Mouse (Mus musculus) embryonic facial prominence, embryonic 13.5 days (tissue): Measurements from ENCODE around the gene Hnrnpf. TPM values are rescaled to one million over a fixed set of nuclear protein-coding genes. Genes with fewer than 3 reads are reported as not detected.

Experiments used
- ATAC-seq: fragments of 200-750 bp; cut with Nextera tagmentation; 2 replicates; pipeline ENCODE4 v1.8.0; 2017; ENCODE audit warnings: low read depth; ENCODE audit not compliant: insufficient number of reproducible peaks, insufficient read depth, low FRiP score, low TSS enrichment
- H3K27ac ChIP-seq: fragments of 300-500 bp; sonication (generic); 2 replicates; pipeline ENCODE4 v1.5.1; 2015; ENCODE audit warnings: moderate library complexity, mild to moderate bottlenecking, inconsistent platforms
- H3K27me3 ChIP-seq: fragments of 300-500 bp; sonication (generic); 2 replicates; pipeline ENCODE4 v1.6.1; 2015; ENCODE audit warnings: mild to moderate bottlenecking, inconsistent platforms
- H3K36me3 ChIP-seq: fragments of 300-500 bp; sonication (generic); 2 replicates; pipeline ENCODE4 v1.6.1; 2015; ENCODE audit warnings: mild to moderate bottlenecking, inconsistent platforms
- H3K4me1 ChIP-seq: fragments of 300-500 bp; sonication (generic); 2 replicates; pipeline ENCODE4 v1.6.1; 2015; ENCODE audit warnings: inconsistent platforms
- H3K4me2 ChIP-seq: fragments of 300-500 bp; sonication (generic); 2 replicates; pipeline ENCODE4 v1.6.1; 2015; ENCODE audit warnings: moderate library complexity, mild to moderate bottlenecking, inconsistent platforms
- H3K4me3 ChIP-seq: fragments of 300-500 bp; sonication (generic); 2 replicates; pipeline ENCODE4 v1.5.1; 2015; ENCODE audit warnings: mild to moderate bottlenecking, inconsistent platforms
- H3K9ac ChIP-seq: fragments of 300-500 bp; sonication (generic); 2 replicates; pipeline ENCODE4 v1.6.1; 2015; ENCODE audit warnings: mild to moderate bottlenecking, inconsistent platforms
- H3K9me3 ChIP-seq: fragments of 300-500 bp; sonication (generic); 2 replicates; pipeline ENCODE4 v1.6.1; 2016; ENCODE audit warnings: inconsistent platforms
- WGBS: fragments of 180-500 bp; shearing (Covaris S2); methylation state at CpG from one replicate; pipeline ENCODE4 v1.1.7; 2015; ENCODE audit warnings: mixed read lengths; 5-methylcytosine and 5-hydroxymethylcytosine counted together
- polyA plus RNA-seq: library from polyadenylated mRNA; unstranded; fragments of >200 nt; fragmentation: Nextera tagmentation; extraction: Ambion mirVana; gene quantifications from 2 replicates; pipeline ENCODE4 v1.2.1, GENCODE M21; 2015

Hnrnpf gene
- polyA plus RNA-seq, 1 experiment from 2014 or later, result 612 TPM

DNA sequence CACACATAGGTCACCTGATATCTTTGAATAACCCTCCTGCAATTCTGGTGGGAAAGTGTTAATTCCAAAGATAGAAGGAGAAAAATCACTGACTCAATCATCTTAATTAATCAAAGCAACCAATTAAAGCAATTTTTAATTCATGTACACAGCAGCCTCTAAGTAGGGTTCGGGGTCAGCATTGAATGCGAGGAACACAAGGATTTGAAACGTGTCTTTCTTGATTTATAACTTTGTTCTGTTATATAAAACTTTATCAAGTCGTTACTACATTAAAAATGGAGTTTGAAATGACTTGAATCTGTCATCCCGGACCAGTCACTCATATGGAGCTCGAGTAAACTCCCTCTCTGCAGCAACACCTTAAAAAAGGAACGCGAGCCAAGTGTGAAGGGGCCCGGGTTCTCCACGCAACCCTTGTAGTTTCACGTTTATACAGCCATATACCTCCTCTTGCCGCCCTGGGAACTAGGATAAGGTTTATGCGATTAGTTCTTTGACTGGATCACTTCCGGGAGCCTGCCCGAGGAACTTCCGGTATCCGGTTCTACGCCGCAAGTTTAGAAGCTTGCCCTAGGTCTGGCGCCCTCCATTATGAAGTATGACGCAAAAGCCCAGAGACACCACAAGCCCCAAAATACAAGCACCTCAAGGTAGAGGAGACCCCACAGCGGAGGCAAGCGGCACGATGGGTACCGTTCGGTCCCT is 21.3 kb upstream of the Hnrnpf start:
- Histone ChIP-seq H3K27ac (peak overlapping the region; percentile 99), H3K36me3 (no peaks in the 10 kb centered on the region), H3K9me3 (no peaks in the 10 kb centered on the region), H3K27me3 (no peaks in the 10 kb centered on the region), H3K4me2 (peak overlapping the region; percentile 65), H3K4me1 (peaks cover 7% of the 10 kb centered on the region), H3K4me3 (peak overlapping the region; percentile 55), H3K9ac (peak overlapping the region; percentile 79)
- peak; percentile 78 for ATAC-seq
- 13% methylated on average over 26 of the region's 26 CpGs for WGBS

DNA sequence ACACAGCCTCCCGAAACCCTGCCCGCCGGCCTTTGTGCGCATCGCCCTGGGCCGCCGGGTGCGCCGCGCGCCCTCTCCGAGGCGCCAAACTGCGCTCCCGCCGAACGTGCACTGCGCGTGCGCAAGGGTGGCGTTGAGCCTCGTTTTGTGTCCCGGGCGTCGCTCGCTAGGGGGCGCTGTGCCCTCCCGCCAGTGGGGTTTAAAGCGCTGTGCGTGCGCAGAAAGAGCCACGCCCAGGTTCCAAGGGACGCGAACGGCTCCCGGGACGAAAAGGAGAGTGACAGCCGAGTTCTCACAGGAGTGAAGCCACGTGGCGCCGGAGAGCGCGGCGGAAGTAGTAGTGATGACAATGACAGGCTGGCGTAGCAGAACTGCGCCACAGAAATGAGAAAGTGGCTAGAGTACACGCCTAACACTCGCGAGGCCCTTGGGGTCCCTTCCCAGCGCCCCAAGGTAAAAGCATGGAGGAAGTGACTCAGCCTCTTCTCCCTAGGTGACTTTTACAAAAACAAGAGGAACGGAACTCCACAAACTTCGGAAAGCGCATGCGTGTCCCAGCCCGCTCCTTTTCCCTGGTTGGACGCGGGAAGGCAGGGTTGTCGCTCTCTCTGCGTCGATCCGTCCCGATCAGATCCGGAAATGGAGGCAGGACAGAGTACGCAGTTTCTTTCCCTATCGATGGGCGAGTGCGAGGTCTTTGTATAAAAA is 20.6 kb upstream of the Hnrnpf start:
- WGBS, result under 1% methylated on average over 67 of the region's 67 CpGs
- peak overlapping the region; percentile 55 for H3K4me3 ChIP-seq
- no peaks in the 10 kb centered on the region for H3K36me3 ChIP-seq
- peak; percentile 87 for ATAC-seq
- peak overlapping the region; percentile 99 for H3K27ac ChIP-seq
- H3K9me3 ChIP-seq, result no peaks in the 10 kb centered on the region
- H3K4me1 ChIP-seq, result peaks cover 7% of the 10 kb centered on the region
- no peaks in the 10 kb centered on the region for H3K27me3 ChIP-seq
- H3K9ac ChIP-seq, result peak overlapping the region; percentile 79
- peak overlapping the region; percentile 65 for H3K4me2 ChIP-seq

DNA sequence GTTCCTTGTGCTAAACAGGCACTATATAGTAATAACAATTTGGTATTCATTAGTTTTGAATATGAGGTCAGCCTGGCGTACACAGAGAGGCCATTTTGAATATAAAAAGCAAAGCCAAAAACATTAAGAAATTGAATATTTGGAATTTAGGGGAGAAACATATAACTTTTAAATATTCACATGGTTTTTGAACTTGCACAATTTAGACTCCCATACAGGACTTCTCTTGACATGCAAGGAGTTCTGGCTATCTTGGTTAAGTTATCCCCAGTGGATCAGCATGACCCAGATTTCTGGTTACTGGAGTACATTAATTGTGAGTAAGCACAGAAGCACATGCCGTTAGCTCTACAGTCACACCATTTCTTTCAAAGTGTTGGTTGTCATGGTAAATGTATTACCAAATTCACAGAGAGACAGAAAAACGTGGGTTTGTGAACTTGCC is 19.7 kb upstream of the Hnrnpf start:
- Histone ChIP-seq H3K27ac (peak overlapping the region; percentile 99), H3K36me3 (no peaks in the 10 kb centered on the region), H3K9me3 (no peaks in the 10 kb centered on the region), H3K4me2 (peak overlapping the region; percentile 65), H3K4me3 (peak overlapping the region; percentile 55), H3K4me1 (peaks cover 7% of the 10 kb centered on the region), H3K9ac (no peak overlapping the region), H3K27me3 (no peaks in the 10 kb centered on the region)
- ATAC-seq, result no peak
- 50% methylated on average over 3 of the region's 3 CpGs for WGBS

DNA sequence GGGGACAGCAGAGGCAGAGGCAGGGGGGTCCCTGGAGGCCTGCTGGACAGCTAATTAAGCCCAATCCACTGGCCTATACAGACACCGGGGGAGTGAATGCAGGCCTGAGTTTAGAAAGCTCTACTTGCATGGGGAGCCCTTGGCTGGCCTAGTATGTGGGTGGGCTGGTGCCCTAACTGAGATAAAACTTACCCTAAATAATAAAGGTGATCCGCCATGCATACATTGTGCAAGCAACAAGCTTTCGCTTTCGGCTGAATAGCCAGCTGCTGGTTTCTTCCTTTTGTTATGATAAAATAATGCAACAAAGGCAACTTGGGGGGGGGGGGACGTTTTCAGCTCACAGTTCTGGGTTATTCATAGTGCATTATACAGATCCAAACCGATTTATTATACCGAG is 18.9 kb upstream of the Hnrnpf start:
- Histone ChIP-seq H3K4me2 (no peak overlapping the region), H3K27me3 (no peaks in the 10 kb centered on the region), H3K9me3 (no peaks in the 10 kb centered on the region), H3K4me1 (peaks cover 7% of the 10 kb centered on the region), H3K4me3 (no peak overlapping the region), H3K27ac (no peak overlapping the region), H3K9ac (no peak overlapping the region), H3K36me3 (no peaks in the 10 kb centered on the region)
- ATAC-seq, result no peak
- WGBS, result 84% methylated on average over 7 of the region's 7 CpGs

DNA sequence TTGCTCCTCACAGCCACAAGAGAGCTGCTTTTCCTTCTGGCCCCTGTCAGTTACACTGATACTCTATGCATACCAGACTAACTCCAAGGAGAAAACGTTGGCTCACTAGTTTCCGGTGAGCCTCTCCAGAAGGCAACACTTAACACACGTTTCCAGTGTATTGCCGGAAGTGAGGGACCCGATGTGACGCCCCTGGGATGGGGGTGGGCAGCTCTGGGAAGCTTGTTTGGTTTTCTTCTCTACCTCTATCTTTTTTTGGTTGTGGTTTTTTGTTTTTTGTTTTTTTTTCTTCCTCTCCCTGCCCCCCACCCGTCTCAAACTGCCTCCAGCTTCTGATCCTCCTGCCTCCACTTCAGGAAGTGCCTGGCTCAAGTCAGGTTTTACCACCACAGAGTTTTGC is 18.1 kb upstream of the Hnrnpf start:
- no peaks in the 10 kb centered on the region for H3K27me3 ChIP-seq
- WGBS, result 63% methylated on average over 7 of the region's 7 CpGs
- H3K9me3 ChIP-seq, result no peaks in the 10 kb centered on the region
- peaks cover 7% of the 10 kb centered on the region for H3K4me1 ChIP-seq
- no peak overlapping the region for H3K4me2 ChIP-seq
- H3K27ac ChIP-seq, result no peak overlapping the region
- no peak for ATAC-seq
- H3K36me3 ChIP-seq, result no peaks in the 10 kb centered on the region
- H3K9ac ChIP-seq, result no peak overlapping the region
- H3K4me3 ChIP-seq, result no peak overlapping the region

DNA sequence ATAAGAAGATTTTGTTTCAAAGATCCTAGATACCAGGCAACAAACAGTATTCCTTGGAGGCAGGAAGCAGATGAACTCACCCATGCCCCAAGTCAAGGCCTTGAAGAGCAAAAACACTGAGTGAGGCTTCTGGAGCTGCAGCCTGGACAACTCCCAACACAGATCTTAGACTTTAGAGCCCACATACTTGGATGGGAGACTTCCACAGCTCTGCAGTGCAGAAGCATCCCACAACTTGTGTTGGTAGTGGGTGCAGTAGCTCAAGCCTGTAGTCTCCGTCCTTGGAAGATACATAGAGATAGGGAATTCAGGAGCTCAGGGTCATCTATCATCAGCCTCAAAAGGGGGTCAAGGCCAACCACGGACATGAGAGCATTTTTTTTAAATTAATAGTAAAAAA is 14.2 kb upstream of the Hnrnpf start:
- Histone ChIP-seq H3K9me3 (no peaks in the 10 kb centered on the region), H3K4me2 (no peak overlapping the region), H3K9ac (no peak overlapping the region), H3K27me3 (no peaks in the 10 kb centered on the region), H3K36me3 (no peaks in the 10 kb centered on the region), H3K27ac (no peak overlapping the region), H3K4me1 (peaks cover 1% of the 10 kb centered on the region; the same call in 1 of the 2 replicates), H3K4me3 (no peak overlapping the region)
- WGBS, result 83% methylated on average over 2 of the region's 2 CpGs
- ATAC-seq, result no peak

DNA sequence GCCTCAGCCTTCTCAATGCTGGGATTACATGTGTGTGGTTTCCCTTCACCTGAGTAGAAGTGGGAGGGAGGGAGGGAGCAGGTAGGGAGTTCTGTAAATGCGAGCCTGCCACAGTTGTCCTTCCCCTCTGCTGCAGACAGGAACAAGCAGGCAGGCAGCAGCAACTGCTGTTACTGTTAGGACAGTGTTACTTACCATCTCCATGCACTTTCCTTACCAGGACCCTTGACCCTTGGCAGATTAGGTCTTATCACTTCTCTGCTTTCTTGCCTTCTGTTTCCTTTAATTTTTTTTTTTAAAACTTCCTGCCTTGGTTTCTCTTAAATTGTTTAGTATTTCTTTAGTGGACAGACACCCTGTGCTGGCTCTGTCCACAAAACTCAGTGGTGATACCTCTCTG is 12.1 kb upstream of the Hnrnpf start:
- Histone ChIP-seq H3K4me1 (no peaks in the 10 kb centered on the region), H3K27ac (no peak overlapping the region), H3K27me3 (no peaks in the 10 kb centered on the region), H3K4me3 (no peak overlapping the region), H3K4me2 (no peak overlapping the region), H3K9ac (no peak overlapping the region), H3K36me3 (no peaks in the 10 kb centered on the region), H3K9me3 (no peaks in the 10 kb centered on the region)
- WGBS, result 60% methylated on average over 1 of the region's 1 CpGs
- no peak for ATAC-seq

DNA sequence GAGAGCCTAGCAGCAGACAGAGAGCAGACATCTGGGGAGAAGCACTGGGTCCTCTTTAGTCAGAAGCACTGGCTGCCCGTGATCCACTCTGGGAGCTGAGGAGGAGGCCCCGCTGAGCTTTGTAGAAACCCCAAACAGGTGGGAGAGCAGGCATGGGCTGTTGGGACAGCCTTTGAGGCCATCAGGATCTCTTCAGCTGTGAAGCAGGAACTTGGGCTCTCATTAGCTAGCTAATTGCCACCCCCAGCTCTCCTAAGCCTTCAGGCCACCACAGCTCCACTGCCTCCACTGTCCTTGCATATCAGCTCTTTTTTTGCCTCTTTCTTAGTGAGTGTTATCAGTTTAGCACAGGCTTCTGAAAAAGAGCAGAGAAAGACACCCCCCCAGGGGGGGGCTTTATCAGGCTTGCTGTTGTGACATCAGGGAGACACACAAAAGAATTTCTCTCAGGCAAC is 11.5 kb upstream of the Hnrnpf start:
- Histone ChIP-seq H3K27me3 (no peaks in the 10 kb centered on the region), H3K4me1 (no peaks in the 10 kb centered on the region), H3K9ac (0 out of 2 replicates have a peak overlapping the region, but pooled peaks have one; percentile 16), H3K9me3 (no peaks in the 10 kb centered on the region), H3K36me3 (no peaks in the 10 kb centered on the region), H3K4me2 (no peak overlapping the region), H3K4me3 (no peak overlapping the region), H3K27ac (no peak overlapping the region)
- WGBS, result 57% methylated on average over 2 of the region's 2 CpGs
- ATAC-seq, result no peak

DNA sequence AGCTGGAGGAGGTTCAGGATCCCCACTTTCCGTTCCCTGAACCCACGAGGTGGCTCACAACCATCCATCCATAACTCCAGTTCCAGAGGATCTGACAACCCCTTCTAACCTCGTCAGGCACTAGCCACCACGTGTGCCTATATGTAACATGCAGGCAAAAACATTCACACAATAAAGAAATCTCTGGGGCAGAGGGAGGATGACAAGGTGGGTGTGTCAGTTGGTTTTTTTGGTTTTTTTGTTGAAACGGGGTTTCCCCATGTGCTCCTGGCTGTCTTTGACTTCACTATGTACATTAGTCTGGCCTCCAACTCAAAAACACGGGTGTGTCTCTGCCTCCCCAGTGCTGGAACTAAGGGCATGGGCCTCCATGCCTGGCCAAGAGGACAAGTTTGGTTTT is 9.9 kb upstream of the Hnrnpf start:
- Histone ChIP-seq H3K27me3 (no peaks in the 10 kb centered on the region), H3K4me3 (no peak overlapping the region), H3K4me1 (no peaks in the 10 kb centered on the region), H3K36me3 (no peaks in the 10 kb centered on the region), H3K4me2 (no peak overlapping the region), H3K9me3 (no peaks in the 10 kb centered on the region), H3K9ac (no peak overlapping the region), H3K27ac (no peak overlapping the region)
- 79% methylated on average over 6 of the region's 6 CpGs for WGBS
- ATAC-seq, result no peak

DNA sequence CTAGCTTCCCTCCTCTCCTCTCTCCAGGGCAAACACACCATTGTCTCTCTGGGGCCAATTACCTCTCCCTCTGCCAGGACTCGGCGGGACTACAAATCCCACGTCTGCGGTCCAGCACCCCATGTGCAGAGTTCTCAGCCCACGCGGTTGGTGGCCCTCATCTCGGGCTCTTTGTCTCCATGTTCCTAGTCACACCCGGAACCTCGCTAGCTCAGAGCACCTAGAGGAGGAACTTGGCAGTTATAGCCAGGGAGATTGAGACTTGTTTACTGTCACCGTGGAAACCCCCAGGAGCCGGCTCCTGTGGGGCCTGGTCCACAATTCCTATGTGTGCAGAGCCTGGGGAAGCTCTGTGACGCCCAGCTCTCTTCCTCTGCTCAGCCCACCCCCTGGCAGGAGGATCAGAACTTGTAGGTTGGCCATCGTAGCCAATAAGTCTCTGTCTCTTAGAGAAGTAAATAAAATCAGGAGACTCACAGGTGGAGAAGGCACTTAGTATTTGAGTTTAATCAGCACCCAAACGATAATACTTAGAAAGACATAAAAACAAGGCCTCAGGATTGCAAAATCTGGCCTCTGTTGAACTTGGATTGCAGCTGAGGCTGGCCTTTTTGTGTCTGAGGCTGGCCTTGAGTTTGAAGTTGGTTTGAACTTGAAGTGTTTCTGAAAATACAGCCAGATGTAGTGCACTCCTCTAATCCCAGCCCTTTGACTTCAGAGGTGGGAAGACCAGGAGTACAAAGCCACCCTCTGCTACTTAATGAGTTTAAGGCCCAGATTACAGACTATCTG is 8.6 kb upstream of the Hnrnpf start:
- Histone ChIP-seq H3K4me1 (no peaks in the 10 kb centered on the region), H3K9ac (no peak overlapping the region), H3K9me3 (no peaks in the 10 kb centered on the region), H3K4me2 (no peak overlapping the region), H3K4me3 (no peak overlapping the region), H3K27ac (no peak overlapping the region), H3K36me3 (no peaks in the 10 kb centered on the region), H3K27me3 (no peaks in the 10 kb centered on the region)
- no peak for ATAC-seq
- 68% methylated on average over 14 of the region's 14 CpGs for WGBS

DNA sequence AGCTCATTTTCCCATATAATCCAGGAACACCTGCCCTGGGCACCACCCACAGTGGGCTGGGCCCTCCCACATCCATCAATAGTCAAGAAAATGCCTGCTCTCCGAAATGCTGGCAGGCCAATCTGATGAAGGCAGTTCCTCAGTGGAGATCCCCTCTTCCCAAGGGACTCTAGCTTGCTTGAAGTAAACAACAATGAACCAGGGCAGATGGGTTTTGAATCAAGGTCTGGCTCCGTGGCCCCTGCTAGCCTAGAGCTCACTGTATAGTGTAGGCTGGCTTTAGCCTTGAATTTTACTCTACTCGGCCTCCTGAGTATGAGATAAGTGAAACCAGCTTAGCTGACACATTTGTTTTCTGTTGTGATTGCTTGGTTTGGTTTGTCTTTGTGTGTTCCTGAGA is 7.7 kb upstream of the Hnrnpf start:
- no peak overlapping the region for H3K27ac ChIP-seq
- H3K4me3 ChIP-seq, result no peak overlapping the region
- H3K9ac ChIP-seq, result no peak overlapping the region
- H3K27me3 ChIP-seq, result no peaks in the 10 kb centered on the region
- no peaks in the 10 kb centered on the region for H3K4me1 ChIP-seq
- 62% methylated on average over 3 of the region's 3 CpGs for WGBS
- H3K36me3 ChIP-seq, result no peaks in the 10 kb centered on the region
- ATAC-seq, result no peak
- H3K9me3 ChIP-seq, result no peaks in the 10 kb centered on the region
- H3K4me2 ChIP-seq, result no peak overlapping the region
